Mouse (Mus musculus): ENCODE measurements around the gene Rbpms2.

DNA sequence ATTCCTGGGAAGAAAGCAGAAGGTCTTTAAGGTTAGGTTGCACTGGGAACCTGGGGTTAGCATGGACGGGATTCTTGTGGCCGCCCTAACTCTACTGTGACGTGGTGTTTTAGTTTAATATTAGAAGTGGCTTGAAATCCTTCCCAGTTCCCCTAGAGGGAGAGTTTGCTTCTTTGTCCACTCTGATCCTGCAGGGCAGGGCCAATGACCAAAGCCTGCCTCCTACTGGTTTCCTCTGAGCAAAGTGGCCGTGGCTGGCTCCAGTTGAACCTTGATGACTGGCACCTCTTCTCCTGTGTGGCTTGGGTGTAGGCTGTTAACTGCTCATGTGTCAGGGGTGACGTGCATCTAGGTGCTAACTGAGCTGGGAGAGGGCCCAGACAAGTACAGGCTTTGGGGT, 31.6 kb downstream of the Rbpms2 start:
- TF ChIP-seq POLR2A (IDR thresholded peaks at IDR 0.05; ENCODE audit: insufficient read depth, low read depth, low read length) (no peak), CTCF (IDR thresholded peaks at IDR 0.05; ENCODE audit: insufficient read depth, low read depth, low read length) (no peak)
